Mouse (Mus musculus) myocyte (in vitro differentiated cells): ENCODE measurements around the gene Mapk9.
A peak's percentile ranks its signal among the peaks of the same experiment; 100 is the strongest.

Source experiments
- CEBPB ChIP-seq: IDR thresholded peaks from 2 replicates; pipeline ENCODE4 v1.6.1; 2011; ENCODE audit warnings: mild to moderate bottlenecking, moderate library complexity; ENCODE audit not compliant: poor library complexity, insufficient read depth, severe bottlenecking
- E2F4 ChIP-seq: IDR thresholded peaks from one replicate; pipeline ENCODE4 v1.6.1; 2011; ENCODE audit warnings: mild to moderate bottlenecking, control low read depth, moderate library complexity; ENCODE audit not compliant: insufficient read depth
- MAX ChIP-seq: IDR thresholded peaks from one replicate; pipeline ENCODE4 v1.6.1; 2011; ENCODE audit warnings: low read depth, mild to moderate bottlenecking, control low read depth
- MYOD1 ChIP-seq, 3 experiments: IDR thresholded peaks; one replicate each; pipeline ENCODE4 v1.6.1; 2011; ENCODE audit warnings: control low read depth in 2 of 3, low read depth in 2 of 3, mild to moderate bottlenecking in 2 of 3, moderate library complexity in 1 of 3; ENCODE audit not compliant: insufficient read length in 2 of 3, control insufficient read depth in 1 of 3
- MYOG ChIP-seq, 3 experiments: IDR thresholded peaks; one replicate each; pipeline ENCODE4 v1.6.1; 2011; ENCODE audit warnings: control low read depth in 2 of 3, low read depth in 2 of 3, mild to moderate bottlenecking in 2 of 3; ENCODE audit not compliant: insufficient read length in 2 of 3, control insufficient read depth in 1 of 3, insufficient read depth in 1 of 3
- POLR2A ChIP-seq: IDR thresholded peaks from one replicate; pipeline ENCODE4 v1.6.1; 2011; ENCODE audit warnings: low read depth, mild to moderate bottlenecking, control low read depth, moderate library complexity; ENCODE audit not compliant: insufficient read length
- POLR2AphosphoS2 ChIP-seq: IDR thresholded peaks from one replicate; pipeline ENCODE4 v1.6.1; 2011; ENCODE audit warnings: low read depth, control low read depth; ENCODE audit not compliant: insufficient read length
- REST ChIP-seq: IDR thresholded peaks from one replicate; pipeline ENCODE4 v1.6.1; 2011; ENCODE audit warnings: mild to moderate bottlenecking, control low read depth, moderate library complexity; ENCODE audit not compliant: insufficient read depth, insufficient read length
- SRF ChIP-seq: IDR thresholded peaks from one replicate; pipeline ENCODE4 v1.6.1; 2011; ENCODE audit warnings: low read depth; ENCODE audit not compliant: control insufficient read depth, insufficient read length
- TCF12 ChIP-seq: IDR thresholded peaks from one replicate; pipeline ENCODE4 v1.6.1; 2011; ENCODE audit warnings: mild to moderate bottlenecking, control low read depth; ENCODE audit not compliant: poor library complexity, insufficient read depth, severe bottlenecking
- TCF3 ChIP-seq: IDR thresholded peaks from one replicate; pipeline ENCODE4 v1.6.1; 2011; ENCODE audit warnings: low read depth, control low read depth; ENCODE audit not compliant: insufficient read length
- USF1 ChIP-seq: IDR thresholded peaks from one replicate; pipeline ENCODE4 v1.6.1; 2011; ENCODE audit warnings: low read depth, mild to moderate bottlenecking, control low read depth, moderate library complexity

GRCm38 (mm10) chr11:49846401-49847070, at the start of gene Mapk9:
- TF ChIP-seq POLR2A: peak; percentile 65
- no peak for TF ChIP-seq TCF12
- peak; percentile 34 for TF ChIP-seq E2F4
- TF ChIP-seq USF1: no peak
- no peak for TF ChIP-seq CEBPB
- peak; percentile 36 for TF ChIP-seq POLR2AphosphoS2
- no peak for TF ChIP-seq MAX
- TF ChIP-seq MYOD1 (IDR thresholded peaks at IDR 0.05; ENCODE audit: control insufficient read depth in 1 of 3, insufficient read length in 2 of 3, low read depth in 2 of 3): peak in 1 of 3 experiments; percentile 0
- no peak for TF ChIP-seq SRF
- peak in 1 of 3 experiments; percentile 17 for TF ChIP-seq MYOG (IDR thresholded peaks at IDR 0.05; ENCODE audit: control insufficient read depth in 1 of 3, insufficient read depth in 1 of 3, insufficient read length in 2 of 3, low read depth in 2 of 3)
- TF ChIP-seq TCF3: no peak
- no peak for TF ChIP-seq REST
